In the genomic region with DNA sequence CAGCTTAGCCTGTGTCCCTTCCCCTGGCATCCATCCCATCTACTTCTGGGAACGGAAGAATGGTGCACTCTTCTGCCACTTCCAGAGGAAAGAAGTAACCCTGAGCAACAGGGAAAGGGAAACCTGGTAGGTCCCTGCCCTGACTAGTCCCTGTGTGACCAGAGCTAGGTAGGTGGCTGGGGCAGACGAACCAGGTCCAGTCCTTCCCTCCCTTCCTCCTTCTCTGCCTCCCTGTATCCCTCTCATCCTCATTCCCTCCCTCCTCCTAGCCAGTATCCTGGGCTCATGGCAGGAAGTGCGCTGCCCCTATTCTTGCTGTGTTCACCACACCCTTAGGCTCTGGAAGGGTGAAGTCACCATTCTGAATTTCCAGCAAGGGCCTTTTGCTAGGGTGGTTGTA, we compare ENCODE assay signal across 11 mouse cellular contexts. TPM values are rescaled to one million over a fixed set of nuclear protein-coding genes. Genes with fewer than 3 reads are reported as not detected.
DNase-seq lines count a peak whose midpoint lies in the region; ATAC-seq and TF ChIP-seq lines count a peak whose summit lies in the region.
"Had no signal": no experiment of that assay in that cellular context is flagged by ENCODE, and none has a peak within 500 bp of the region (broad histone marks: within the 10 kb centered on the region; RNA-seq: fewer than 3 reads in every experiment).

No protein-coding gene starts in this region.

- intact Hi-C loops in left cerebral cortex, postnatal 10 days (cut with DNase I): loop anchor here (5.0 kb wide), 1 partner anchor 70 kb away; a partner anchor contains a TSS

- peak overlapping the region; percentile 93 for H3K27ac ChIP-seq in layer of hippocampus, adult 2 months
- peak overlapping the region; percentile 35; the same call in 1 of the 2 replicates for H3K27ac ChIP-seq in intestine, postnatal 0 days (ENCODE audit: low read depth, low read length)
- H3K27ac ChIP-seq: limb, embryonic 12.5 days had no signal

- DNase-seq in heart, adult 11 months: peak; percentile 93
- DNase-seq in heart, postnatal 4 days: no peak
- no peak for DNase-seq in layer of hippocampus, adult 2 months (ENCODE audit: low spot score in 2 of 2)
- no peak for DNase-seq in layer of hippocampus, adult 18-20 months (ENCODE audit: low spot score in 2 of 2)
- DNase-seq in Muller cell, postnatal 12 days (ENCODE audit: inconsistent ontology term): peak; percentile 49
- no peak for DNase-seq in thymus, postnatal 4 days
- no peak for DNase-seq in left cerebral cortex, postnatal 10 days (ENCODE audit: extremely low spot score in 1 of 2, low spot score in 2 of 2)
- DNase-seq: cerebellum, postnatal 25 days; spleen, adult 18-20 months had no signal

- no peak overlapping the region for H3K9ac ChIP-seq in intestine, postnatal 0 days (ENCODE audit: low read depth, low read length)
- H3K9ac ChIP-seq: limb, embryonic 12.5 days had no signal

- H3K36me3 ChIP-seq in intestine, postnatal 0 days (ENCODE audit: control insufficient read depth, insufficient read depth): peaks cover 48% of the 10 kb centered on the region

- 64% methylated on average over 3 of the region's 3 CpGs for WGBS in intestine, postnatal 0 days

- H3K4me1 ChIP-seq in intestine, postnatal 0 days (replicated peaks; ENCODE audit: control insufficient read depth, insufficient read depth, low read length): no peaks in the 10 kb centered on the region
- H3K4me1 ChIP-seq: limb, embryonic 12.5 days had no signal

- H3K27me3 ChIP-seq in intestine, postnatal 0 days (replicated peaks; ENCODE audit: control insufficient read depth, insufficient read depth, low read length): no peaks in the 10 kb centered on the region
- H3K27me3 ChIP-seq: limb, embryonic 12.5 days had no signal

- ATAC-seq in intestine, postnatal 0 days: no peak

- H3K9me3 ChIP-seq in intestine, postnatal 0 days (ENCODE audit: control insufficient read depth): no peaks in the 10 kb centered on the region
- H3K9me3 ChIP-seq: limb, embryonic 12.5 days had no signal

- TF ChIP-seq CTCF in layer of hippocampus, adult 2 months (conservative IDR thresholded peaks at IDR 0.05): no peak
- TF ChIP-seq CTCF in intestine, postnatal 0 days (IDR thresholded peaks at IDR 0.05; ENCODE audit: low read depth): no peak

- H3K4me2 ChIP-seq in intestine, postnatal 0 days (replicated peaks; ENCODE audit: low read depth): no peak overlapping the region
- H3K4me2 ChIP-seq: limb, embryonic 12.5 days had no signal

- H3K4me3 ChIP-seq in layer of hippocampus, adult 2 months: no peak overlapping the region
- H3K4me3 ChIP-seq in intestine, postnatal 0 days (ENCODE audit: low read depth, low read length): no peak overlapping the region
- H3K4me3 ChIP-seq: limb, embryonic 12.5 days had no signal

RNA-seq across cellular contexts. Expression of a gene that starts 55.6 kb away (rescaled TPM):
- total RNA-seq in heart, postnatal 4 days (2021): 1 to 10 TPM; 1.9 to 2.2 TPM
- 1 to 10 TPM in 1 of 2 experiments, under 1 TPM in 1; 0.69 to 1.2 TPM for total RNA-seq in layer of hippocampus, adult 2 months (2021)
- total RNA-seq in layer of hippocampus, adult 18-20 months (2021): under 1 TPM; 0.35 to 0.61 TPM
- 0.67 and 0.89 TPM in 2 replicates for polyA plus RNA-seq in intestine, postnatal 0 days (2015; fragmentation: Nextera tagmentation; extraction: Ambion mirVana)
- total RNA-seq in left cerebral cortex, postnatal 10 days (2021): 1 to 10 TPM; 1.2 TPM

Comparison
In these comparisons a context has a peak if more than half of its experiments do, and no peak if none do; other contexts are left out.
1. DNase-seq: peak in heart, adult 11 months (single experiment) and Muller cell, postnatal 12 days (single experiment); none in heart, postnatal 4 days (single experiment), layer of hippocampus, adult 2 months (0 of 2), layer of hippocampus, adult 18-20 months (0 of 2), thymus, postnatal 4 days (single experiment) and left cerebral cortex, postnatal 10 days (0 of 2).